Mouse (Mus musculus) layer of hippocampus, adult 2 months (tissue): Measurements from ENCODE around the gene Blm. TPM values are rescaled to one million over a fixed set of nuclear protein-coding genes. Genes with fewer than 3 reads are reported as not detected.
A peak's percentile ranks its signal among the peaks of the same experiment; 100 is the strongest.

ENCODE experiments used
- DNase-seq, 2 experiments: peaks; one replicate each; pipeline ENCODE4 v3.0.0; 2022; ENCODE audit warnings: low spot score in 2 of 2
- H3K27ac ChIP-seq: fragments of 200-600 bp; 2 replicates; pipeline ENCODE4 v1.8.1; 2022
- H3K4me3 ChIP-seq: fragments of 200-600 bp; 2 replicates; pipeline ENCODE4 v1.8.1; 2022; ENCODE audit warnings: mild to moderate bottlenecking
- CTCF ChIP-seq: fragments of 200-600 bp; conservative IDR thresholded peaks from 2 replicates; pipeline ENCODE4 v1.8.1; 2022; ENCODE audit warnings: antibody characterized with exemption, mild to moderate bottlenecking, moderate library complexity
- total RNA-seq, 2 experiments: library from RNA; stranded (reverse); gene quantifications; 2 replicates each; pipeline ENCODE4 v1.2.3; 2021

Gene Blm
- total RNA-seq, 2 experiments from 2014 or later = 3.1 to 4.3 TPM

DNA sequence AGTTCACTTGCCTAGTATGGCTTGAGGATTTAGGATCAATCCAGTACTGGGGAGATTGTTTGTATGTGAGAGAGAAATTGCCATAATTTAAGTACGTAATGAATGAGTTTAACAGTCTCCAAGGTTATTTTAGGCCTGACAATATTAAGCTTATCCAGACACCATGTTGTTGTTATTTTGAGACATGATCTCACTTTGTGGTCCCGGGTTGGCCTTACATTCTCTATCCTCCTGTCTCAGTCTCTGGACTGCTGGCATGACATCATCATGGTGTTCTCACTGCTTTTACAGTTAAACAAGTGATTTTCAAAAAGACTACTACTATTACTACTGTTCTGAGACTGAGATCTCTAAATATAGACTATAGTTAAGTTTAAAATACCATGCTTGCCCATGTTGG lies 66.1 kb downstream of the Blm start:
- no peak for TF ChIP-seq CTCF
- no peak overlapping the region for H3K27ac ChIP-seq
- H3K4me3 ChIP-seq = no peak overlapping the region
- DNase-seq = no peak

DNA sequence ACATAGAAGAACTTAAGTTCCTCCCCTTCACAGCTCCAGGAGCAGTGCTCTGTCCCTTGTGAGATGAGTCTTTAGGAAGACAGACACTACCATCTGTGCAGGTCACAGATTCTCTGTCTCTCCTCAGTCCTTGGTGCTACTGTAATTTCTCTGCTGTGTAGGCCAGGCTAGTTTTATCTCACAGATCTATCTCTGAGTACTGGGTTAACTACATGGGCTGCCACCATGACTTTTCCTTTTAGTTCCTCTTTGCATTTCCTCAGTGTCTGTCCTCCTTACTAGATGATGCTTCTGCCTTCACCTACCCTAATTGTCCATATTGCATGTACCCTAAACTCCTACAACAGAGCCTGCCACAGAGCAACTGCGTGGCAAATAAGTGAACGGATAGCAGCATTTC lies 67.6 kb downstream of the Blm start:
- no peak overlapping the region for H3K4me3 ChIP-seq
- H3K27ac ChIP-seq = no peak overlapping the region
- no peak for TF ChIP-seq CTCF
- DNase-seq = no peak

DNA sequence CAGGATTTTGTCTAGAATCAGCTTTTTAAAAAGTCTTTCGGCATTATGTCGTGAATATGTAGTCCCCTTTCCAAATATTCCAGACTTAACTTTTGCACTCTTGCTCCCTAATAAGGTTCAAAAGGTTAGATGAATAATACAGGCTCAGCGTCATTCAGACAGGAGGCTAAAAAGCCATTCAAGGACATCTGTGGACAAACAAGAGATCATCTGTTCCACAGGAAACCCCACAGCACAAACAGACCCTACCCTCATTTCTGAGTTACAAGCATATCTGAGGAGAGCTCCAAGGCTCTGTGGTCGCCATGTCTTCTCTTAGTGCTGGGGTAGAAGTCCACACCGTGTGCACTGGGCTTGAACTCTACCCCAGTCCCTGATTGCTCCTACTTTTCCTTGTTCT lies 70.1 kb downstream of the Blm start:
- H3K27ac ChIP-seq = no peak overlapping the region
- TF ChIP-seq CTCF = no peak
- DNase-seq = no peak
- no peak overlapping the region for H3K4me3 ChIP-seq

DNA sequence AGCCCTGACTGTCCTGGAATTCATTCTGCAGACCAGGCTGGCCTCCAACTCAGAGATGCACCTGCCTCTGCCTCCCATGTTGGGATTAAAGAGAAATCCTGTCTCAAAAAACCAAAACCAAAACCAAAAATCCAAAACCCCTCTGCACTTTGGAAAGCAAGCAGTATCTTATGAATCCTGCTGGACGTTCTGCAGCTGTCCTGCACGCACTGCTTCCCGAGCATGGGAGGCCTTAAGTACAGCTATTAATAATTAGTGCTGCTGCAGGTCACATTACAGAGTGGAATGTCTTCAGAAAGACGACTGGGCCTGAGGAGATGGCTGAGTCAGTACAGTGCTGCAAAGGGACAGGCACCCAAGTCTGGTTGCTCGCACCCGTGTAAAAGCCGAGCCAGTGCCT lies 73.0 kb downstream of the Blm start:
- no peak for TF ChIP-seq CTCF
- no peak overlapping the region for H3K4me3 ChIP-seq
- DNase-seq = no peak
- no peak overlapping the region for H3K27ac ChIP-seq

DNA sequence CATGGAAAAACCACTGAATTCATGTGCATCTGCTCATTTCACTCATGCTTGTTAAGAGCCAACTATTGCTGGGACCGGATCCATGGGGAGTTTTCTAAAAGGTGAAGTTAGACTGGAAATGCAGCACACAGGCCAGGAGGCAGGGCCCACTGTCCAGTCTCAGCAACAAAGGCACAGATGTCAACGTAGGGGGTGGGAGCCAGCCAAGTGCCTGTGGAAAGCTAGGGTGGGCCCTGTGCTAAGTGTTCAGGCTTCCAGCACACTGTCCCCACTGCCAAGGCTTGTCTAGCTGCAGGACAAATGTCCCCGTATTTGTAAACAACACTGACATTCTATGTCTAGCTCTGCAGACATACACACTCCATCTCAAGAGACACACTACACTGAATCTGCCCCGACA lies 74.0 kb downstream of the Blm start:
- Histone ChIP-seq H3K27ac (no peak overlapping the region), H3K4me3 (no peak overlapping the region)
- no peak for DNase-seq
- TF ChIP-seq CTCF = no peak

DNA sequence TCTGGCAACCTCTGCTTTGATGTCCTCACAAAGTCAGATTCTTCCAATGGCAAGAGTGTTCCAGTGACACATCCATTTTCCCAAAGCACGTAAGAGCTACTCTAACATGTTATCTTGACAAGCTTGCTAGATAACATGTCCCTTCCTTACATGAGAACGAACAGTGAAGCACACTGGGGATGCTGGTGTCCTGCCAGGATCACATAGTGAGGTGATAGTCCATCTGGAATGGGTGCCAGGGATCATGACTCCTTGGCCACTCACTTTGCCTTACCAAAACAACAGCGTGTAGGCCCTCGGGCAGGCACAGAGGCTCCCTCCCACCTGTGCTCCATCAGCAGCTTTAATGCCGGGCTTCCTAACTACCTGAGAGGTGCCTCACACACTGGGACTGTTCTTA lies 74.7 kb downstream of the Blm start:
- Histone ChIP-seq H3K27ac (no peak overlapping the region), H3K4me3 (no peak overlapping the region)
- no peak for DNase-seq
- no peak for TF ChIP-seq CTCF

DNA sequence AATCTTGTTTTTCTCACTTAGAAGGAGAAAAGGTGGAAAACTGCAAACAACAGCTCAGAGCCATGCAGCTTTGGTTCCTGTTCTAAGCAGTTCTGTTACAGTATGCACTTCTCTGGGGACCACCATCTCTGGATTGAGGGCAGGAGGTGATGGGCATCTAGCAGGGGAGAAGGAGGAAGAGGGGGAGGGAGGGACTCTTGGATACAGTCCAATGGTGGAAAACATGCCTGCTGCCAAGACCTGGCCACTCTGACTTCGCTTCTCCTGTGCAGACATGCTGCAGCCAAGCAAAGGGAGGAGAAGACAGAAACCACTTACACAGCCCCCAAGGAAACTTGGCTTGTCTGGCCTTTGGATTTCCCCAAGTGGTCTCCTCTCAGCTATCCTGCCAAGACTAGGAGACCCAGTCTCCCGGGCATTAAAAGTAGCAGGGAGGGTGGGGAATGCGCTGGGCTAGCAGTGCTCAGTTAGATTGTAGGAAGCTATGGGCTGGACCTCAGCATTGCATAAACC lies 77.0 kb downstream of the Blm start:
- no peak for DNase-seq
- Histone ChIP-seq H3K27ac (no peak overlapping the region), H3K4me3 (no peak overlapping the region)
- TF ChIP-seq CTCF = no peak

DNA sequence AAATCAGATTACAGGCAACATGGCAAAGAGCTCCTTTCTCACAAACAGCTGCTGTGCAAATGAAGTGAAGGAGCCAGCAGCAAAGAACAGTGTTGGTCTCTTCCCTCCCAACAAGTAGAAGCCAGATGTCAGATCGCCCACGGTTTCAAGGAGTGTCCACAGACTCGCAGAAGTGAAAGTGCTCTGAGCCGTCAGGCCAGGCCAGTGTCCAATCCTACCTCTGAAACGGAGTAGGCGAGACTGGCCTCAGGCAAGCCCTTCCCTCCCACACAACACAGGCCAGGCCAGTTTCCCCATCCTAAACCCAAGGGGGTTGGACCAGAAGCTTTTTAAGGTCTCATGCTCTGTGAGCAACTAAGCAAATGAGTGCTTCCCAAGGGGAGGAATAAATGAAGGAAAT lies 77.7 kb downstream of the Blm start:
- no peak overlapping the region for H3K27ac ChIP-seq
- TF ChIP-seq CTCF = no peak
- DNase-seq = no peak
- no peak overlapping the region for H3K4me3 ChIP-seq

DNA sequence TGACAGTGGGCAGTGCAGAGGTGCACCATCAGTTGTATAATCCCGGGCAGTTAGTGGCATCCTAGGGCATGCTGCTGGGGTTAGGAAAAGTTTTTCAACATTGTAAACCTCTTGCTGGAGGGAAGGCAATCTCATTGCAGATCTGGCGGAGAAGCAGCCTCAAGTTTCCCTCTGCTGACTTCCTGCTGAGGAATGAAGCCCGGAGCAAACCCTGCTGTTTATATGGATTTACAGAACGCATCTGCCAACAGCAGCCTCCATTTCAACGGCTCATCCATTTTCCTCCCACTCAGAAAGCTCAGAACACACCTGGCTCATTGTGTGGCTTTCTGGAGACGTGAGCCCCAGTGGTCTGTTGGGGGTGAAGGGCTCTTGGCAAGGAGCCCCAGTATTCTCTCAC lies 78.6 kb downstream of the Blm start:
- Histone ChIP-seq H3K4me3 (no peak overlapping the region), H3K27ac (no peak overlapping the region)
- no peak for TF ChIP-seq CTCF
- no peak for DNase-seq

DNA sequence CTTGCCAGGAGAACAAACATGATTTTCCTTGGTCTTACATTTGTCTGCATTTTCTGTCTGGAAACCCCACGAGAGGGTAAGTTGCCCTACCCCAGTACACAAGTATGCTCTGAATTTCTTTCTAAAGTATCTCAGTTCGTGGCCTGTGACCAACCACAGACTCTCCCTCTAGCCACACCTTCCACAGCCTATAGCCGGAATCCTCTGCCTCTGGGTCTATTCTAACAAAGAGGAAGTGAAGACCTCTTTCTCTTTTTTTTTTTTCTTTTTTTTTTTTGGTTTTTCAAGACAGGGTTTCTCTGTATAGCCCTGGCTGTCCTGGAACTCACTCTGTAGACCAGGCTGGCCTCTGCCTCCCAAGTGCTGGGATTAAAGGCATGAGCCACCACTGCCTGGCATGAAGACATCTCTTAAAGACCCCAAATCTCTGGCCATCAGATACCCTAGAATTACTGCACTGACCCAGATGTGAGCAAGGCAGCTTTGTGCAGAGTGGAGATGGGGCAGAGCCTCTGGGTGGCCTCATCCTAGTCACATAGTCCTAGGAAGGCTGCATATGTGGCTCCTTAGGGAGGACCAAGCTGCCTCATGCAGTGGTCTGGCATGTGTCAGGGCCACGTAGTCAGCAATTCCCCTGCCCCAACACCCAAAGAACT lies 79.3 kb downstream of the Blm start:
- Histone ChIP-seq H3K27ac (peak overlapping the region; percentile 48; the same call in 1 of the 2 replicates), H3K4me3 (no peak overlapping the region)
- no peak for DNase-seq
- no peak for TF ChIP-seq CTCF

DNA sequence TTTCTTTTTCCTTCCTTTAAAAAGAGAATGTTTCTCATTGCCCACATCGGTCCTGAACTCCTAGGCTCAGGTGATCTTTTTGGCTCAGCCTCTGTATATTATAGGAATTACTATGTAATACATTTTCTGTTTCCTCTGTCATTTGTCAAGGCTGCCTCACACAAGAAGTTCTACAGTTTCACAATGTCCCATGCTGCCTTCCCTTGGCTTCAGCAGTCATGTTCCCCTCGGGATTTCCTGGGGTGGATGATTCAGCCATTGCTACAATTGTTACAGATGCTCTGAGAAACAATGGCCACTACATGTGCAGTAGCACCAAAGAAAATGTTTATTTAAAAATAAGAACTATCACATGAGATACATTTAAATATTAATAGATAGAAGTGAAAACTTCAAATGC lies 80.1 kb downstream of the Blm start:
- H3K27ac ChIP-seq = peak overlapping the region; percentile 12; the same call in 1 of the 2 replicates
- no peak for DNase-seq
- TF ChIP-seq CTCF = no peak
- no peak overlapping the region for H3K4me3 ChIP-seq

DNA sequence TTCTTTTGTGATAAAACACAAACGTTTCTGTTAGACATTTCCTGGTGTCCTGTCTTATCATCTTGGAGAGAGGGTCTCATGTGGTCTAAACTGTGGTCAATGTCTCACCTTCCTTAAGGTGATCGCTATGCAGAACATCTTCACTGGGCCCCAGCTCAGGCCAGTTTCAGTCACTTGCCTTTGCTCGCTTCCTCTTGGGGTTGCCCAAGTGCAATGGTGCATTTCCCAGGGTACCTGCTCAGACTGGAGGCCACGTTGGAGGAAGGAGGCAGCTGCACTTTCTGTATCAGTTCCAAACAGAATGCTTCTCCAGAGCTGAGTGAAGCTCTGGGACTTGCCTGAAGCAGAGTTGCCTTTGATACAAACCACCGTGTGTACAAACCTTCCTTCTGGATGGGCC lies 80.9 kb downstream of the Blm start:
- DNase-seq = no peak
- H3K27ac ChIP-seq = no peak overlapping the region

DNA sequence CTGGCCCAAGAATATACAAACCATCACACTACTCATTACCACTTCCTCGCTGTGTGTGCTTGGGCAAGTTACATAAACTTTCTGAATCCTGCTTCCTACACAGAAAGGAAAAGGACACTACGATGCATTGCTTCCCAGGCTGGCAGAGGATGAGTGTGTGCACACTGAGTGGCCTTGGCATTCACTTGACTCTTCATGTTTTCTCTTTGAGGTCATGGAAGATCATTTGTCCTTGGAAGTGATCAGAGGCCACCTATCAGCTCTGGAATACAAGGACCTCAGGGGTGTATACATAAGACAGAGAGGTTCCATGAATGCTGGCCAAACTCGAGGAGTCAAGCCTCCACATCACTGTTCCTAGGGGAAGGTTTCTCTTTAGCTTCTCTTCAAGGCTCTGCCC lies 81.8 kb downstream of the Blm start:
- Histone ChIP-seq H3K4me3 (no peak overlapping the region), H3K27ac (no peak overlapping the region)
- DNase-seq = no peak
- TF ChIP-seq CTCF = no peak

More for the DNA sequence above, 80.9 kb downstream of the Blm start:
- H3K4me3 ChIP-seq = no peak overlapping the region
- TF ChIP-seq CTCF = no peak

DNA sequence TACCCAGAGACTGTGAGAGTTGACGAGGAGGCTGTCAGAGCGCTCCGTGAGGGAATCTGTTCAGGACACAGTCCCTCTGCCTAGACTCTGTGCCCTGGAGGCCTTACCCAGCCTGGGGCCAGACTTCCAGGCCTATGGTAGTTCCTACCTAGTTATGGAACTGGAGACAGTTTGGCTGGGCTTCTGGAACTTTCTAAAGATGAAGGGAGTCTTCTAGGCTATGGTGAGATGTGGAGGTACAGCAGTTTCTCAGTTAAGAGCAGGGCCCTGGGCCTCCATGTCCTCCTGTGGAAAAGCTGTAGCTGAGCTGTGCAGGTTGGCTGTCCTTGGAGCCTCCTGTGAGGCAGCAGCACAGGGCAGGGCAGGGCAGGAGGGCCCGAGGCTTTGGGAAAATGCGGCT lies 82.7 kb downstream of the Blm start:
- no peak for TF ChIP-seq CTCF
- Histone ChIP-seq H3K4me3 (no peak overlapping the region), H3K27ac (no peak overlapping the region)
- no peak for DNase-seq
